Mouse (Mus musculus) ES-Bruce4 (cell line): Measurements from ENCODE around the gene Rbm28.

Experiments
- CTCF ChIP-seq: IDR thresholded peaks from one replicate; pipeline ENCODE4 v1.8.1; 2011; ENCODE audit warnings: low read depth, low read length
- POLR2A ChIP-seq: IDR thresholded peaks from one replicate; pipeline ENCODE4 v1.8.1; 2011; ENCODE audit warnings: low read length; ENCODE audit not compliant: insufficient read depth

DNA sequence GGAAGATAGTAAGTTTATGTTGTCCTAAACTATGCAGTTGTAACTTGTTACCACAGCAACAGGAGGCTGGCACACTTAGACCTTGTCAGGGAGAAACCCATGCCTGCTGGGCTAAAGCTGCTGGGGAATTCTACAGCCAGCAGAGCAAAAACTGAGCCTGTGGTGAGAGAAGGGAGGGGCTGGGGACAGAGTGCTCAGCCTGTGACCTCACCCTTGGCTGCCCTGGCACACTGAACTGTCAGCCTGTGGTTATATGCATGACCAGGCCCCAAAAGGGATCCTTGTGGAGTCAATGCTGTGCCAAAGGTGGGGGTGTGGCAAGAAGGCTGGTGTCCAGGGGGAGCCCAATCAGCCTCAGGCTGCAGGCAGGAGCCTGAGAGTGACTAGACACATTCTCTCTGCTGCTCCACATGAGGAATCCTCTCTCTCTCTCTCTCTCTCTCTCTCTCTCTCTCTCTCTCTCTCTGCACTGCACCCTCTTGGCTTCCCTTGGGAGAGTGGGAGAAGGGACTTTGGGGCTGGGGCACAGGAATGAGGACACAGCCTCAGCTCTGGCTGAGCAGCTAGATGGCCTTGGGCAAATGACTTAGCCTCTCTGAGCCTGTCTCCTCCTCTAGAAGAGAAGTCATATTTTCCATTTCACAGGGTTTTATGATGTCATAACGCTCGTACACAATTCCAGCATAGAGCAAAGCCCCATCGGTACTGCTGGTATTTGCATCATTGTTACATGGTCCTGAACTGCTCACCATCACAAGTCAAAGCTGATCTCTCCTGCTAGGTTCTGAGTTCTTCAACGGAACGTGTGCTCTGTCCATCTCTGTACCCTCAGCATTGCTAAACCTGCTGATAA, 31.3 kb upstream of the Rbm28 start:
- no peak for TF ChIP-seq CTCF
- TF ChIP-seq POLR2A = no peak
